Mouse (Mus musculus) forebrain, embryonic 16.5 days (tissue): ENCODE data around the gene Kansl1. TPM values are rescaled to one million over a fixed set of nuclear protein-coding genes. Genes with fewer than 3 reads are reported as not detected.

Experiments
- ATAC-seq: fragments of 200-750 bp; cut with Nextera tagmentation; 2 replicates; pipeline ENCODE4 v1.8.0; 2017; ENCODE audit warnings: mild to moderate bottlenecking, moderate library complexity
- H3K27ac ChIP-seq: fragments of 300-500 bp; sonication (generic); 2 replicates; pipeline ENCODE4 v1.5.1; 2014; ENCODE audit warnings: low read length, control low read depth
- H3K27me3 ChIP-seq: fragments of 300-500 bp; sonication (generic); replicated peaks from 2 replicates; pipeline ENCODE4 v1.6.1; 2014; ENCODE audit warnings: low read length; ENCODE audit not compliant: control insufficient read depth, insufficient read depth
- H3K36me3 ChIP-seq: fragments of 300-500 bp; sonication (generic); 2 replicates; pipeline ENCODE4 v1.6.1; 2014; ENCODE audit not compliant: control insufficient read depth, insufficient read depth
- H3K4me1 ChIP-seq: fragments of 300-500 bp; sonication (generic); replicated peaks from 2 replicates; pipeline ENCODE4 v1.6.1; 2014; ENCODE audit warnings: low read length; ENCODE audit not compliant: control insufficient read depth, insufficient read depth
- H3K4me2 ChIP-seq: fragments of 300-500 bp; sonication (generic); 2 replicates; pipeline ENCODE4 v1.6.1; 2014; ENCODE audit warnings: mild to moderate bottlenecking, low read length, control low read depth
- H3K4me3 ChIP-seq: fragments of 300-500 bp; sonication (generic); replicated peaks from 2 replicates; pipeline ENCODE4 v1.5.1; 2014; ENCODE audit warnings: mild to moderate bottlenecking, low read length, control low read depth
- H3K9ac ChIP-seq: fragments of 300-500 bp; sonication (generic); replicated peaks from 2 replicates; pipeline ENCODE4 v1.6.1; 2014; ENCODE audit warnings: low read depth, low read length, control low read depth
- H3K9me3 ChIP-seq: fragments of 300-500 bp; sonication (generic); 2 replicates; pipeline ENCODE4 v1.6.1; 2016; ENCODE audit warnings: low read length; ENCODE audit not compliant: control insufficient read depth
- WGBS: fragments of 180-500 bp; shearing (Covaris S2); extraction: QIAGEN DNeasy Blood & Tissue Kit; methylation state at CpG from one replicate; pipeline ENCODE4 v1.1.7; 2014; 5-methylcytosine and 5-hydroxymethylcytosine counted together
- polyA plus RNA-seq: library from polyadenylated mRNA; unstranded; fragments of >200 nt; fragmentation: Nextera tagmentation; extraction: Ambion mirVana; gene quantifications from 2 replicates; pipeline ENCODE4 v1.2.1, GENCODE M21; 2015

The Kansl1 gene
- polyA plus RNA-seq, 1 experiment from 2014 or later, result 32.5 TPM

GRCm38 (mm10) chr11:104346931-104347330 is 121.7 kb downstream of the Kansl1 start:
- Histone ChIP-seq H3K4me1 (no peaks in the 10 kb centered on the region), H3K4me2 (no peak overlapping the region), H3K36me3 (peaks cover 35% of the 10 kb centered on the region), H3K27me3 (no peaks in the 10 kb centered on the region), H3K9ac (no peak overlapping the region), H3K27ac (no peak overlapping the region; the same call in 1 of the 2 replicates), H3K9me3 (no peaks in the 10 kb centered on the region), H3K4me3 (no peak overlapping the region)
- no peak for ATAC-seq
- WGBS, result 57% methylated on average over 3 of the region's 3 CpGs

- Histone ChIP-seq H3K9me3 (no peaks in the 10 kb centered on the region), H3K27me3 (no peaks in the 10 kb centered on the region), H3K9ac (no peak overlapping the region), H3K27ac (no peak overlapping the region), H3K4me2 (no peak overlapping the region), H3K4me1 (no peaks in the 10 kb centered on the region), H3K4me3 (no peak overlapping the region), H3K36me3 (peaks cover 45% of the 10 kb centered on the region)
- WGBS, result 87% methylated on average over 13 of the region's 13 CpGs
- ATAC-seq, result no peak
Observed at GRCm38 (mm10) chr11:104334946-104335345, 133.7 kb downstream of the Kansl1 start.

- no peaks in the 10 kb centered on the region for H3K4me1 ChIP-seq
- no peak overlapping the region for H3K4me2 ChIP-seq
- H3K9me3 ChIP-seq, result no peaks in the 10 kb centered on the region
- H3K27ac ChIP-seq, result no peak overlapping the region
- peaks cover 43% of the 10 kb centered on the region for H3K36me3 ChIP-seq
- H3K27me3 ChIP-seq, result no peaks in the 10 kb centered on the region
- H3K9ac ChIP-seq, result no peak overlapping the region
- no peak overlapping the region for H3K4me3 ChIP-seq
- ATAC-seq, result no peak
- 80% methylated on average over 5 of the region's 5 CpGs for WGBS
Observed at GRCm38 (mm10) chr11:104334115-104334514, 134.5 kb downstream of the Kansl1 start.

GRCm38 (mm10) chr11:104332105-104332504 is 136.6 kb downstream of the Kansl1 start:
- Histone ChIP-seq H3K9me3 (no peaks in the 10 kb centered on the region), H3K27ac (no peak overlapping the region; the same call in 1 of the 2 replicates), H3K36me3 (peaks cover 38% of the 10 kb centered on the region), H3K4me1 (no peaks in the 10 kb centered on the region), H3K4me2 (no peak overlapping the region), H3K4me3 (no peak overlapping the region), H3K9ac (no peak overlapping the region), H3K27me3 (no peaks in the 10 kb centered on the region)
- 75% methylated on average over 5 of the region's 5 CpGs for WGBS
- ATAC-seq, result no peak

- ATAC-seq, result no peak
- peaks cover 34% of the 10 kb centered on the region for H3K36me3 ChIP-seq
- H3K27me3 ChIP-seq, result no peaks in the 10 kb centered on the region
- WGBS, result 93% methylated on average over 3 of the region's 3 CpGs
- H3K9me3 ChIP-seq, result no peaks in the 10 kb centered on the region
- H3K4me1 ChIP-seq, result no peaks in the 10 kb centered on the region
- no peak overlapping the region for H3K4me2 ChIP-seq
- no peak overlapping the region for H3K4me3 ChIP-seq
- no peak overlapping the region for H3K9ac ChIP-seq
- no peak overlapping the region for H3K27ac ChIP-seq
Observed at GRCm38 (mm10) chr11:104331208-104331607, 137.5 kb downstream of the Kansl1 start.

- no peak overlapping the region for H3K4me3 ChIP-seq
- H3K27ac ChIP-seq, result no peak overlapping the region
- H3K9ac ChIP-seq, result no peak overlapping the region
- H3K27me3 ChIP-seq, result no peaks in the 10 kb centered on the region
- H3K4me1 ChIP-seq, result no peaks in the 10 kb centered on the region
- WGBS, result 87% methylated on average over 4 of the region's 4 CpGs
- ATAC-seq, result no peak
- peaks cover 3% of the 10 kb centered on the region; the same call in 1 of the 2 replicates for H3K9me3 ChIP-seq
- H3K4me2 ChIP-seq, result no peak overlapping the region
- H3K36me3 ChIP-seq, result peaks cover 26% of the 10 kb centered on the region
Observed at GRCm38 (mm10) chr11:104330151-104330550, 138.5 kb downstream of the Kansl1 start.

- ATAC-seq, result no peak
Observed at GRCm38 (mm10) chr11:104329185-104329926, 139.3 kb downstream of the Kansl1 start.

GRCm38 (mm10) chr11:104327946-104328345 is 140.7 kb downstream of the Kansl1 start:
- H3K9ac ChIP-seq, result no peak overlapping the region
- no peak overlapping the region for H3K4me3 ChIP-seq
- no peak overlapping the region for H3K27ac ChIP-seq
- no peaks in the 10 kb centered on the region for H3K27me3 ChIP-seq
- ATAC-seq, result no peak
- H3K36me3 ChIP-seq, result peaks cover 12% of the 10 kb centered on the region
- 83% methylated on average over 6 of the region's 6 CpGs for WGBS
- H3K4me1 ChIP-seq, result no peaks in the 10 kb centered on the region
- no peak overlapping the region for H3K4me2 ChIP-seq
- H3K9me3 ChIP-seq, result peaks cover 3% of the 10 kb centered on the region; the same call in 1 of the 2 replicates

More at GRCm38 (mm10) chr11:104329185-104329926, 139.3 kb downstream of the Kansl1 start:
- Histone ChIP-seq H3K4me2 (no peak overlapping the region), H3K4me3 (no peak overlapping the region), H3K27me3 (no peaks in the 10 kb centered on the region), H3K9me3 (peaks cover 3% of the 10 kb centered on the region; the same call in 1 of the 2 replicates), H3K27ac (no peak overlapping the region), H3K9ac (no peak overlapping the region), H3K4me1 (no peaks in the 10 kb centered on the region), H3K36me3 (peaks cover 19% of the 10 kb centered on the region)
- WGBS, result 87% methylated on average over 11 of the region's 11 CpGs

GRCm38 (mm10) chr11:104327462-104327861 is 141.2 kb downstream of the Kansl1 start:
- WGBS, result 97% methylated on average over 1 of the region's 1 CpGs
- H3K36me3 ChIP-seq, result peaks cover 12% of the 10 kb centered on the region

More at GRCm38 (mm10) chr11:104327462-104327861, 141.2 kb downstream of the Kansl1 start:
- Histone ChIP-seq H3K9ac (no peak overlapping the region), H3K4me1 (no peaks in the 10 kb centered on the region), H3K27me3 (no peaks in the 10 kb centered on the region), H3K9me3 (peaks cover 3% of the 10 kb centered on the region; the same call in 1 of the 2 replicates), H3K4me3 (no peak overlapping the region), H3K4me2 (no peak overlapping the region), H3K27ac (no peak overlapping the region)
- no peak for ATAC-seq
